Mouse (Mus musculus): ENCODE results near the gene D17H6S53E. TPM values are rescaled to one million over a fixed set of nuclear protein-coding genes. Genes with fewer than 3 reads are reported as not detected.

D17H6S53E gene
- total and polyA plus RNA-seq, 2 experiments from 2014 or later: 17.3 to 22.3 TPM

- no peak for ATAC-seq (ENCODE audit: insufficient read depth, low read depth)
- H3K9me3 ChIP-seq (replicated peaks; ENCODE audit: control insufficient read depth, low read length): no peaks in the 10 kb centered on the region
- H3K36me3 ChIP-seq (replicated peaks; ENCODE audit: control insufficient read depth, insufficient read depth, low read length): no peaks in the 10 kb centered on the region
- H3K9ac ChIP-seq (replicated peaks; ENCODE audit: low read depth, low read length): no peak overlapping the region
- 34% methylated on average over 6 of the region's 6 CpGs for WGBS
- peaks cover 15% of the 10 kb centered on the region; the same call in 1 of the 2 replicates for H3K4me1 ChIP-seq (ENCODE audit: control insufficient read depth, insufficient read depth)
- H3K27me3 ChIP-seq (ENCODE audit: control insufficient read depth, insufficient read depth, low read length): no peaks in the 10 kb centered on the region; the same call in 1 of the 2 replicates
- no peak overlapping the region for H3K27ac ChIP-seq (ENCODE audit: low read depth)
- TF ChIP-seq CTCF (IDR thresholded peaks at IDR 0.05; ENCODE audit: low read depth) (no peak), EP300 (IDR thresholded peaks at IDR 0.05; ENCODE audit: low read depth) (no peak)
- peak overlapping the region; percentile 42; the same call in 1 of the 2 replicates for H3K4me2 ChIP-seq (ENCODE audit: low read depth, low read length)
- DNase-seq (ENCODE audit: low spot score): no peak
- no peak overlapping the region for H3K4me3 ChIP-seq (ENCODE audit: low read depth, low read length)
Measured at GRCm38 (mm10) chr17:35080248-35080647, 45.9 kb upstream of the D17H6S53E start.

- Histone ChIP-seq H3K27me3 (ENCODE audit: control insufficient read depth, insufficient read depth, low read length) (no peaks in the 10 kb centered on the region; the same call in 1 of the 2 replicates), H3K4me3 (ENCODE audit: low read depth, low read length) (no peak overlapping the region), H3K4me1 (ENCODE audit: control insufficient read depth, insufficient read depth) (peaks cover 15% of the 10 kb centered on the region; the same call in 1 of the 2 replicates), H3K4me2 (ENCODE audit: low read depth, low read length) (no peak overlapping the region), H3K9ac (replicated peaks; ENCODE audit: low read depth, low read length) (no peak overlapping the region), H3K27ac (ENCODE audit: low read depth) (no peak overlapping the region), H3K9me3 (replicated peaks; ENCODE audit: control insufficient read depth, low read length) (no peaks in the 10 kb centered on the region), H3K36me3 (replicated peaks; ENCODE audit: control insufficient read depth, insufficient read depth, low read length) (no peaks in the 10 kb centered on the region)
- WGBS: 90% methylated on average over 4 of the region's 4 CpGs
- no peak for TF ChIP-seq CTCF (IDR thresholded peaks at IDR 0.05; ENCODE audit: low read depth)
- no peak for TF ChIP-seq EP300 (IDR thresholded peaks at IDR 0.05; ENCODE audit: low read depth)
- DNase-seq (ENCODE audit: low spot score) (no peak), ATAC-seq (ENCODE audit: insufficient read depth, low read depth) (no peak)
Measured at GRCm38 (mm10) chr17:35080710-35081109, 45.5 kb upstream of the D17H6S53E start.

GRCm38 (mm10) chr17:35082841-35083576, 43.2 kb upstream of the D17H6S53E start:
- WGBS: 77% methylated on average over 16 of the region's 16 CpGs

GRCm38 (mm10) chr17:35083929-35084497, 42.2 kb upstream of the D17H6S53E start:
- WGBS: 47% methylated on average over 3 of the region's 3 CpGs
- ATAC-seq (ENCODE audit: insufficient read depth, low read depth): no peak
- TF ChIP-seq CTCF (IDR thresholded peaks at IDR 0.05; ENCODE audit: low read depth) (no peak), EP300 (IDR thresholded peaks at IDR 0.05; ENCODE audit: low read depth) (no peak)

More at GRCm38 (mm10) chr17:35082841-35083576, 43.2 kb upstream of the D17H6S53E start:
- Histone ChIP-seq H3K27ac (ENCODE audit: low read depth) (no peak overlapping the region), H3K4me3 (ENCODE audit: low read depth, low read length) (no peak overlapping the region), H3K9me3 (replicated peaks; ENCODE audit: control insufficient read depth, low read length) (no peaks in the 10 kb centered on the region), H3K4me1 (ENCODE audit: control insufficient read depth, insufficient read depth) (0 out of 2 replicates have a peak, but pooled peaks cover 5% of the 10 kb centered on the region), H3K4me2 (ENCODE audit: low read depth, low read length) (no peak overlapping the region), H3K27me3 (ENCODE audit: control insufficient read depth, insufficient read depth, low read length) (no peaks in the 10 kb centered on the region; the same call in 1 of the 2 replicates), H3K36me3 (replicated peaks; ENCODE audit: control insufficient read depth, insufficient read depth, low read length) (no peaks in the 10 kb centered on the region), H3K9ac (replicated peaks; ENCODE audit: low read depth, low read length) (no peak overlapping the region)
- no peak for ATAC-seq (ENCODE audit: insufficient read depth, low read depth)
- no peak for TF ChIP-seq EP300 (IDR thresholded peaks at IDR 0.05; ENCODE audit: low read depth)
- no peak for DNase-seq (ENCODE audit: low spot score)

GRCm38 (mm10) chr17:35085208-35085865, 40.8 kb upstream of the D17H6S53E start, which contains the start of gene Ly6g6f:
Gene Ly6g6f, minus strand, starts transcription at chr17:35085610.
- 45% methylated on average over 7 of the region's 7 CpGs for WGBS
- no peaks in the 10 kb centered on the region for H3K36me3 ChIP-seq (replicated peaks; ENCODE audit: control insufficient read depth, insufficient read depth, low read length)
- DNase-seq (ENCODE audit: low spot score) (no peak), ATAC-seq (ENCODE audit: insufficient read depth, low read depth) (no peak)
- no peak for TF ChIP-seq CTCF (IDR thresholded peaks at IDR 0.05; ENCODE audit: low read depth)
- TF ChIP-seq EP300 (IDR thresholded peaks at IDR 0.05; ENCODE audit: low read depth): no peak
- no peak within 1 kb of the TSS for H3K27ac ChIP-seq (ENCODE audit: low read depth)
- no peak within 1 kb of the TSS for H3K4me2 ChIP-seq (ENCODE audit: low read depth, low read length)
- no peaks in the 10 kb centered on the region for H3K27me3 ChIP-seq (ENCODE audit: control insufficient read depth, insufficient read depth, low read length)
- H3K9me3 ChIP-seq (replicated peaks; ENCODE audit: control insufficient read depth, low read length): no peaks in the 10 kb centered on the region
- peaks cover 5% of the 10 kb centered on the region; the same call in 1 of the 2 replicates for H3K4me1 ChIP-seq (ENCODE audit: control insufficient read depth, insufficient read depth)
- no peak within 1 kb of the TSS for H3K4me3 ChIP-seq (ENCODE audit: low read depth, low read length)
- H3K9ac ChIP-seq (replicated peaks; ENCODE audit: low read depth, low read length): no peak within 1 kb of the TSS

More at GRCm38 (mm10) chr17:35083929-35084497, 42.2 kb upstream of the D17H6S53E start:
- Histone ChIP-seq H3K36me3 (replicated peaks; ENCODE audit: control insufficient read depth, insufficient read depth, low read length) (no peaks in the 10 kb centered on the region), H3K9ac (replicated peaks; ENCODE audit: low read depth, low read length) (no peak overlapping the region), H3K27ac (ENCODE audit: low read depth) (no peak overlapping the region), H3K4me3 (ENCODE audit: low read depth, low read length) (no peak overlapping the region), H3K4me1 (ENCODE audit: control insufficient read depth, insufficient read depth) (0 out of 2 replicates have a peak, but pooled peaks cover 5% of the 10 kb centered on the region), H3K27me3 (ENCODE audit: control insufficient read depth, insufficient read depth, low read length) (no peaks in the 10 kb centered on the region), H3K9me3 (replicated peaks; ENCODE audit: control insufficient read depth, low read length) (no peaks in the 10 kb centered on the region), H3K4me2 (ENCODE audit: low read depth, low read length) (no peak overlapping the region)
- DNase-seq (ENCODE audit: low spot score): no peak

Measured in heart, postnatal 0 days (tissue).